Mouse (Mus musculus) lung, postnatal 14 days (tissue): ENCODE results near the gene Inpp4a.

ENCODE experiments used
- DNase-seq: peaks from one replicate; pipeline ENCODE4 v3.0.0; 2021

Gene Inpp4a

GRCm38 (mm10) chr1:37324569-37324968 lies 24.9 kb downstream of the Inpp4a start:
- DNase-seq: no peak

GRCm38 (mm10) chr1:37327311-37327710 lies 27.6 kb downstream of the Inpp4a start:
- no peak for DNase-seq

GRCm38 (mm10) chr1:37329132-37329531 lies 29.5 kb downstream of the Inpp4a start:
- DNase-seq: no peak

GRCm38 (mm10) chr1:37329831-37330230 lies 30.2 kb downstream of the Inpp4a start:
- no peak for DNase-seq

DNA sequence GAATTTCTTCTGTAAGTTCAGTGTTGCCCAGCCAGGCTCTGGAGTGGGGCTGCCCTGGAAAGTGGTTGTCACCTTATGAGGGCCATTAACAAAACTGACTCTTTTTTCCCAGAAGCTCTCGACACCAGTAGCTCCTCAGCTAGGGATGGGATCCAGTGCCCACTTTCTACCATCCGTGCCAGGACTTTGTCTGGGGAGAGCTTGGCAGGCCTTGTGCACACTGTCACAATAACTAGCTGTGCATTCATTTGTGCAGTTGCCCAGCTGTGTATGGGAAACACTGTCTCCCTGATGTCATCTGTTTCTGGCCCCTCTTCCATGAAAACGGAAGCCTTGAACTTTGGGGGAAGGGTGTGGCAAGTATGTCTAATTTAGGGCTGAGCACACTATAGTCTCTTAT lies 33.1 kb downstream of the Inpp4a start:
- DNase-seq: no peak

- DNase-seq: no peak
These were observed 34.2 kb downstream of the Inpp4a start for GRCm38 (mm10) chr1:37333741-37334440.

GRCm38 (mm10) chr1:37336022-37336421 lies 36.4 kb downstream of the Inpp4a start:
- no peak for DNase-seq

GRCm38 (mm10) chr1:37336794-37337193 lies 37.1 kb downstream of the Inpp4a start:
- DNase-seq: no peak

- DNase-seq: no peak
These were observed 37.6 kb downstream of the Inpp4a start for GRCm38 (mm10) chr1:37337273-37337672.

GRCm38 (mm10) chr1:37339144-37339543 lies 39.5 kb downstream of the Inpp4a start:
- DNase-seq: no peak

- no peak for DNase-seq
These were observed 41.7 kb downstream of the Inpp4a start for GRCm38 (mm10) chr1:37341347-37341746.

DNA sequence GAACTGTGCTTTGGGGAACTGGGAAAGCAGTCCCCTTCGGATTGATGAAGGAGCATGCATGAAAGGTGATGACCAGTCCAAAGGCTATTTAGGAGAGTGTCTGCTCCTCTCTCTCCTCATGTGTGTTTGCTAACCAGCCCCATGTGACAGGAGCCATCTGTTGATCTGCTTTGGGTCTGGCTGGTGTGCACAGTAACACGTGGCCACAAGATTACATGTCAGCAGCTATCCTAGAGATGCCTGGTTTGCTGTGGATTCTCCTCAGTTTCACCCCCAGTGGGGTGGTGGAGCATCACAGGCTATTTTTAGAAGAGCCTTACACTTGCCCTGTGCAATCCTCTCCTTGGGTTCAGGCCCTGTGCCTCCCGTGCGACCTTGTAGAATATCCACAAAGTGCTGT lies 42.2 kb downstream of the Inpp4a start:
- no peak for DNase-seq

- no peak for DNase-seq
These were observed 42.9 kb downstream of the Inpp4a start for GRCm38 (mm10) chr1:37342524-37342923.

GRCm38 (mm10) chr1:37343265-37343664 lies 43.6 kb downstream of the Inpp4a start:
- no peak for DNase-seq

DNA sequence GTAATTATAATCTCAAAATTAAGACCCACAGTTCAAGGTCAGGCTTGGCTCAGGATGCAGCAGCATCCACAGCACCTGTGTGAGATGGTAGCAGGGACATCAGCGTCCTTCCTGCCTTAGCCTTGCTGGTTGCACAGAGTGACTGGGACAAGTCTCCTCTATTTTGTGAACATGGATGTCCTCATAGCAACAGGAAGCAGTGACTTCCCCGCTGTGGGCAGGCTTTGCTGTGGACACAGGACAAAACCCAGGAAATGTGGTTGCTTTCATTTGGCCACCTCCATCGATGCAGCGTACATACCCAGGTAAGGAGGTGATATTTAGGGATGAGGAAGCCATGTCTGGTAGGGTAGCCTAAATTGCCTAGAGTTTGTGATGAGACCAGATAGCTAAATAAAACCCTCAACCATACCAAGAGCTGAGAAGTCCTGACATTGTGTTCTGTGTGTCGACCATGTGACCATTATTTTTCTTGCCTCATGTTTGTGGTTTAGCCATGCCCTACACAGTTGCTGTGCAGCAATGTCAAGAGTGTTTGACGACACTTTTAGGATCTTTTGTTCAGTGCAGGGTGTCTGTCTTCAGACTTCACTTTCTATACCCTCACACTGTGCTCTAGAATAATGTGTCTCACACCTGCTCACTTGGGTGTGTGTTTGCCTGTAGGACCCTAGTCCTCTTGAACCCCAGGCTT lies 44.7 kb downstream of the Inpp4a start:
- no peak for DNase-seq

DNA sequence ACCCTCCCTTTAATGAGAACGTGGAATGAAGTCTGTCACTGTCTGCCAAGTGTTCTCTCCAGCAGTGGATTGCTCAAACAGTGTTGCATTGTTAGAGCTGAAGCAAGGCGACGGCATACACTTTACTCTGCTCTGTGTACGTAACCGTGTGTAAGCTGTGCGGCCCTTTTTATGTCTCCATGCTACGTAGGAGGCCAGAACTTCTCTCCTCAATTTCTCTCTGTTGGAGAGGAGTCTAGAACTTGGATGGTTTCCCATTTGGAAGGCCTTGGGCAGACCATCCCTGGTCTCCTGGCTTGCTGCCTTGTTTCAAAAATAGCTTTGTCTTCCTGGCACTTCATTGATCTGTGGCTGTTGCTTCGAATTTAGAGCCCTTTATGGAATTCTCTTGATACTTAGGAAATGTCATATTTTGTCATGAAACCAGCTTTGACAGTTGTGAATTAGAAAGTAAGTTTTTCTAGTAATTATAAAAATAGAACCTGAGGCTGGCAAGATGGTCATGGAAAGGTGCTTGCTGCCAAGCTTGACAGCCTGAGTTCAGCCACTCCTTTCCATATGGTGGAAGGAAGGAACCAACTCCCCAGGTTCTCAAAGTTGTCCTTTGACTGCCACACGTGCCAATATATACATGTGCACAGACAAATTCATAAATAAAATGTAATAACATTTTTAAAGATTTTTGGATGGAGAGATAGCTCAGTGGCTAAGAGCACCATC lies 47.9 kb downstream of the Inpp4a start:
- DNase-seq: peak; percentile 43

GRCm38 (mm10) chr1:37350886-37351651 lies 51.4 kb downstream of the Inpp4a start:
- peak; percentile 24 for DNase-seq

DNA sequence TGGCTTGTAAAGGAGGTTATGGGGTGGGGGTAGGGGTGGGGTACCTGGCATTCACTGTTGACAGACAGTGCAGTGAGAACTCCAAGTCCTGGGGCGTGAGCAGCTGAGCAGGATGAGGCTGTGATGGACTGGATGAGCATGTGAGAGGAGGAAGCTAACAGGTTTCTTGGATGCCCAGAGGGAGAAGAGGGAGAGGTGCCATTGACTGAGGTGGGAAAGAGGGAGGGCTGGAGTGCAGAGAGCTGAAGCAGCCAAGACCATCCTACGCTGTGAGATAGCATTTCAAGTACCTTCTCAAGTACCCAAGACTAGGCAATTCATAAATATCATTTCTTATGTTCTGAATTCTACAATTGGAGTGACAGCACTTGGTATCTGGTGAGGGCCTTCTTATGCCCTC lies 52.3 kb downstream of the Inpp4a start:
- no peak for DNase-seq

GRCm38 (mm10) chr1:37353456-37353855 lies 53.8 kb downstream of the Inpp4a start:
- no peak for DNase-seq

GRCm38 (mm10) chr1:37355492-37355891 lies 55.8 kb downstream of the Inpp4a start:
- DNase-seq: peak; percentile 24

DNA sequence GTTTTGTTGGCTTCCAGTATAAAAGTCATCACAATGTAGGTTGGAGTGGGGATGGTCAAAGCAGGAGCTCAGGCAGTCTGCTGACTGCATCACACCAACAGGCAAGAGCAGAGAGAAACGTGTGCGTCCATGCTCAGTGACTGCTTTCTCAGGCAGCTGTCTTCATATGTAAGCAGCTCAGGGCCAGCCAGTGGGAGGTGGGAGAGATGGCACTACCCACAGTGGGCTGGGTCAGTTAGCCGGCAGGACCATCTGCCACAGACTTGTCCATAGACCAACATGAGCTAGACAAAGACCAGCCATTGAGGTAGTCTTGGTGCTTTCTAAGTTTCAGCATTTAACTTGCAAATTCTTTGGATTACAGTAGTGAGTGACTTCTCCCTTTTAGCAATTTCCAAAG lies 56.6 kb downstream of the Inpp4a start:
- no peak for DNase-seq

DNA sequence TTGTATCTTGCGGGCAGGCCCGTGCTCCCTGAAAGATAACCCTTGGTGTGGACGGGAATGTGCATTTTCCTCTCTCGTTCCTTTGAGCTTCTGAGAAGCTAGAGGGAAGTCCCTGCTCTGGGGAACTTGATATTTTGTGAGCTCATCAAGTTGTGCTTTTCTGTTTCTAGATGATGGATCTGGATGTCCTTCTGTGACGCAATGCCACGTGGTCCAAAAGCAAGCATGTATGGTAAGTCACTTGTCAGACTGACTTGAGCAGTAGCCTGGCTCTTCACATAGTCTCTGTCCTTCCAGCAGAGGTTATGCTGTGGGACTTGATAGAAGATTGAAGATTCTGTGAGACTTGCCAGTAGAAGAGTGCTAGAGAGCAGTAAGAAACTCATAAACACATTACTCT lies 57.5 kb downstream of the Inpp4a start:
- DNase-seq: no peak

GRCm38 (mm10) chr1:37358621-37359020 lies 59.0 kb downstream of the Inpp4a start:
- DNase-seq: no peak
